Mouse (Mus musculus): ENCODE results near the gene Rpa1. TPM values are rescaled to one million over a fixed set of nuclear protein-coding genes. Genes with fewer than 3 reads are reported as not detected.

The Rpa1 gene
- polyA plus RNA-seq, 1 experiment from 2014 or later: 124 TPM

GRCm38 (mm10) chr11:75294862-75295261 is 53.3 kb downstream of the Rpa1 start:
- ATAC-seq (ENCODE audit: low FRiP score) (no peak), DNase-seq (ENCODE audit: low spot score, missing footprints) (no peak)
- H3K4me2 ChIP-seq: no peak overlapping the region
- H3K9me3 ChIP-seq (ENCODE audit: control insufficient read depth, low read length): no peaks in the 10 kb centered on the region
- H3K4me3 ChIP-seq (ENCODE audit: low read depth, low read length): no peak overlapping the region
- peaks cover 20% of the 10 kb centered on the region for H3K4me1 ChIP-seq (ENCODE audit: control insufficient read depth, insufficient read depth, low read length)
- no peaks in the 10 kb centered on the region for H3K36me3 ChIP-seq (ENCODE audit: control insufficient read depth, insufficient read depth, low read length)
- 0 out of 2 replicates have a peak, but pooled peaks cover 2% of the 10 kb centered on the region for H3K27me3 ChIP-seq (ENCODE audit: control insufficient read depth, insufficient read depth, low read length)
- 86% methylated on average over 9 of the region's 9 CpGs for WGBS
- H3K27ac ChIP-seq (ENCODE audit: low read depth, low read length): no peak overlapping the region
- no peak overlapping the region for H3K9ac ChIP-seq (ENCODE audit: low read length)

GRCm38 (mm10) chr11:75293852-75294361 is 54.2 kb downstream of the Rpa1 start:
- Histone ChIP-seq H3K4me3 (ENCODE audit: low read depth, low read length) (no peak overlapping the region), H3K9me3 (ENCODE audit: control insufficient read depth, low read length) (no peaks in the 10 kb centered on the region), H3K4me2 (no peak overlapping the region), H3K27ac (ENCODE audit: low read depth, low read length) (no peak overlapping the region), H3K27me3 (ENCODE audit: control insufficient read depth, insufficient read depth, low read length) (0 out of 2 replicates have a peak, but pooled peaks cover 2% of the 10 kb centered on the region), H3K36me3 (ENCODE audit: control insufficient read depth, insufficient read depth, low read length) (no peaks in the 10 kb centered on the region), H3K4me1 (ENCODE audit: control insufficient read depth, insufficient read depth, low read length) (peaks cover 20% of the 10 kb centered on the region), H3K9ac (ENCODE audit: low read length) (no peak overlapping the region)
- 58% methylated on average over 21 of the region's 21 CpGs for WGBS
- no peak for DNase-seq (ENCODE audit: low spot score, missing footprints)
- ATAC-seq (ENCODE audit: low FRiP score): no peak

- no peaks in the 10 kb centered on the region for H3K9me3 ChIP-seq (ENCODE audit: control insufficient read depth, low read length)
- H3K36me3 ChIP-seq (ENCODE audit: control insufficient read depth, insufficient read depth, low read length): no peaks in the 10 kb centered on the region
- no peak overlapping the region for H3K27ac ChIP-seq (ENCODE audit: low read depth, low read length)
- WGBS: 81% methylated on average over 7 of the region's 7 CpGs
- H3K4me1 ChIP-seq (ENCODE audit: control insufficient read depth, insufficient read depth, low read length): peaks cover 20% of the 10 kb centered on the region
- 0 out of 2 replicates have a peak, but pooled peaks cover 2% of the 10 kb centered on the region for H3K27me3 ChIP-seq (ENCODE audit: control insufficient read depth, insufficient read depth, low read length)
- no peak overlapping the region for H3K4me3 ChIP-seq (ENCODE audit: low read depth, low read length)
- no peak overlapping the region for H3K4me2 ChIP-seq
- ATAC-seq (ENCODE audit: low FRiP score) (no peak), DNase-seq (ENCODE audit: low spot score, missing footprints) (no peak)
- H3K9ac ChIP-seq (ENCODE audit: low read length): peak overlapping the region; percentile 34; the same call in 1 of the 2 replicates
Observed at GRCm38 (mm10) chr11:75292281-75292680, 55.8 kb downstream of the Rpa1 start.

GRCm38 (mm10) chr11:75291389-75292215 is 56.5 kb downstream of the Rpa1 start:
- H3K9me3 ChIP-seq (ENCODE audit: control insufficient read depth, low read length): no peaks in the 10 kb centered on the region

GRCm38 (mm10) chr11:75290566-75291271 is 57.4 kb downstream of the Rpa1 start:
- Histone ChIP-seq H3K9me3 (ENCODE audit: control insufficient read depth, low read length) (no peaks in the 10 kb centered on the region), H3K36me3 (ENCODE audit: control insufficient read depth, insufficient read depth, low read length) (no peaks in the 10 kb centered on the region), H3K4me1 (ENCODE audit: control insufficient read depth, insufficient read depth, low read length) (peaks cover 20% of the 10 kb centered on the region), H3K9ac (ENCODE audit: low read length) (peak overlapping the region; percentile 51; the same call in 1 of the 2 replicates), H3K4me3 (ENCODE audit: low read depth, low read length) (no peak overlapping the region), H3K27me3 (ENCODE audit: control insufficient read depth, insufficient read depth, low read length) (0 out of 2 replicates have a peak, but pooled peaks cover 2% of the 10 kb centered on the region), H3K27ac (ENCODE audit: low read depth, low read length) (peak overlapping the region; percentile 22), H3K4me2 (peak overlapping the region; percentile 35)
- peak; percentile 79 for ATAC-seq (ENCODE audit: low FRiP score)
- peak; percentile 100 for DNase-seq (ENCODE audit: low spot score, missing footprints)
- 19% methylated on average over 6 of the region's 6 CpGs for WGBS

More at GRCm38 (mm10) chr11:75291389-75292215, 56.5 kb downstream of the Rpa1 start:
- DNase-seq (ENCODE audit: low spot score, missing footprints) (peak; percentile 93), ATAC-seq (ENCODE audit: low FRiP score) (peak; percentile 81)
- Histone ChIP-seq H3K4me1 (ENCODE audit: control insufficient read depth, insufficient read depth, low read length) (peaks cover 20% of the 10 kb centered on the region), H3K27ac (ENCODE audit: low read depth, low read length) (peak overlapping the region; percentile 22), H3K4me3 (ENCODE audit: low read depth, low read length) (no peak overlapping the region), H3K36me3 (ENCODE audit: control insufficient read depth, insufficient read depth, low read length) (no peaks in the 10 kb centered on the region), H3K27me3 (ENCODE audit: control insufficient read depth, insufficient read depth, low read length) (0 out of 2 replicates have a peak, but pooled peaks cover 2% of the 10 kb centered on the region), H3K4me2 (peak overlapping the region; percentile 35), H3K9ac (ENCODE audit: low read length) (peak overlapping the region; percentile 51; the same call in 1 of the 2 replicates)
- WGBS: 11% methylated on average over 25 of the region's 25 CpGs

DNA sequence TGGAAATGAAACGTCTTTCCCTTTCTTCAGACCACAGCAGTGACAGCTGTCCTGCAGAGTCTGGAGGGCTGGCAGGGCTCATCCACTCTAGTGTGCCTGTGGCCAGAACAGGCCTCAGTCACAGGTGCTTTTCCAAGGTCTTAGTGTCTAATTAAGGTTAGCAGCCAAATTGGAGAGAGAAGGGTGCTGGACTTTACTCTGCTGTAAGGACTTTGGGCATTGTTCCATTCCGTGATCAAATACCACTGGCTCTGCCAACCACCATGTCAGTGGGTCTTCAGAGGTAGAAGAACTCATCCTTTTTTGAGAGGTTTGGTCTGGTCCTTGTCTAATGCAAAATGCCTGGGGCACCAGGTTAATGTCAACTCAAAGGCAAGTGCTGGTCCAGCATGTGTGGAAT is 59.0 kb downstream of the Rpa1 start:
- Histone ChIP-seq H3K4me1 (ENCODE audit: control insufficient read depth, insufficient read depth, low read length) (peaks cover 18% of the 10 kb centered on the region), H3K27ac (ENCODE audit: low read depth, low read length) (no peak overlapping the region), H3K9me3 (ENCODE audit: control insufficient read depth, low read length) (no peaks in the 10 kb centered on the region), H3K4me2 (no peak overlapping the region), H3K4me3 (ENCODE audit: low read depth, low read length) (no peak overlapping the region), H3K27me3 (ENCODE audit: control insufficient read depth, insufficient read depth, low read length) (0 out of 2 replicates have a peak, but pooled peaks cover 2% of the 10 kb centered on the region), H3K9ac (ENCODE audit: low read length) (no peak overlapping the region), H3K36me3 (ENCODE audit: control insufficient read depth, insufficient read depth, low read length) (no peaks in the 10 kb centered on the region)
- 68% methylated on average over 2 of the region's 2 CpGs for WGBS
- DNase-seq (ENCODE audit: low spot score, missing footprints) (no peak), ATAC-seq (ENCODE audit: low FRiP score) (no peak)

DNA sequence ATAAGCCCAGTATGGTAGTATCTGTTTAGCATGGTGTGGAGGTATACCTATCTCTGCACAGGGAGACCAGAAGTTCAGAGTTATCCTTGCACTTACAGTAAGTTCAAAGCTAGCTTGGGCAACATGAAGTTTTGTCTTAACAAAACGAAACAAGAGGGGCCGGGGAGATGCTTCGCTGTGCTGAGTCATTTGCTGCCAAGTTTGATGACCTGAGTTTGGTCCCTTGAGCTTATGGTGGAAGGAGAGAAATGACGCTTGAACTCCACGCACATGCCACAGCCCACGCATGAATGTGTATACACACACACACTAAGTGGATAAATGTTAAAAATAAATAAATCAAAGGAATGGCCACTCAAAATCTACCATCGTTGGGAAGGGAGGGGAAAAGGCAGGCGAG is 59.6 kb downstream of the Rpa1 start:
- H3K9ac ChIP-seq (ENCODE audit: low read length): no peak overlapping the region
- DNase-seq (ENCODE audit: low spot score, missing footprints) (no peak), ATAC-seq (ENCODE audit: low FRiP score) (no peak)
- H3K4me2 ChIP-seq: no peak overlapping the region
- 90% methylated on average over 8 of the region's 8 CpGs for WGBS
- no peaks in the 10 kb centered on the region for H3K9me3 ChIP-seq (ENCODE audit: control insufficient read depth, low read length)
- H3K27ac ChIP-seq (ENCODE audit: low read depth, low read length): no peak overlapping the region
- no peaks in the 10 kb centered on the region for H3K36me3 ChIP-seq (ENCODE audit: control insufficient read depth, insufficient read depth, low read length)
- H3K4me3 ChIP-seq (ENCODE audit: low read depth, low read length): no peak overlapping the region
- 0 out of 2 replicates have a peak, but pooled peaks cover 2% of the 10 kb centered on the region for H3K27me3 ChIP-seq (ENCODE audit: control insufficient read depth, insufficient read depth, low read length)
- H3K4me1 ChIP-seq (ENCODE audit: control insufficient read depth, insufficient read depth, low read length): peaks cover 18% of the 10 kb centered on the region

- H3K4me3 ChIP-seq (ENCODE audit: low read depth, low read length): no peak overlapping the region
- H3K27ac ChIP-seq (ENCODE audit: low read depth, low read length): no peak overlapping the region
- 78% methylated on average over 10 of the region's 10 CpGs for WGBS
- peaks cover 2% of the 10 kb centered on the region for H3K27me3 ChIP-seq (ENCODE audit: control insufficient read depth, insufficient read depth, low read length)
- peaks cover 16% of the 10 kb centered on the region for H3K4me1 ChIP-seq (ENCODE audit: control insufficient read depth, insufficient read depth, low read length)
- DNase-seq (ENCODE audit: low spot score, missing footprints): no peak
- no peak for ATAC-seq (ENCODE audit: low FRiP score)
- H3K4me2 ChIP-seq: no peak overlapping the region
- H3K9ac ChIP-seq (ENCODE audit: low read length): no peak overlapping the region
- no peaks in the 10 kb centered on the region for H3K9me3 ChIP-seq (ENCODE audit: control insufficient read depth, low read length)
- H3K36me3 ChIP-seq (ENCODE audit: control insufficient read depth, insufficient read depth, low read length): no peaks in the 10 kb centered on the region
Observed at GRCm38 (mm10) chr11:75287940-75288339, 60.2 kb downstream of the Rpa1 start.

Measured in midbrain, embryonic 11.5 days (tissue).